Mouse (Mus musculus): Measurements from ENCODE around the gene Sept1. TPM values are rescaled to one million over a fixed set of nuclear protein-coding genes. Genes with fewer than 3 reads are reported as not detected.

Sept1 gene
- total RNA-seq (2021) = 10 to 100 TPM in 1 of 2 experiments, 1 to 10 TPM in 1; 7.5 to 18.8 TPM
- long read RNA-seq, experiment 1, transcript Sept1-202 (11 exons, 1,486 nt) = major isoform, 20 of 31 reads
- long read RNA-seq, experiment 1, partial matches to known transcripts = 4 of 31 reads
- long read RNA-seq, experiment 1, other reads (novel, unspliced or antisense) = 6 of 31 reads
- long read RNA-seq, experiment 2, partial matches to known transcripts = 0 of 2 reads
- long read RNA-seq, experiment 2, other reads (novel, unspliced or antisense) = 0 of 2 reads

GRCm38 (mm10) chr7:127232622-127233367 lies at the start of gene Sept1, which contains the start of gene Zfp553:
TSS of gene Sept1 (minus strand) at chr7:127233130.
TSS of gene Zfp553 (plus strand) at chr7:127233061.
- peak; percentile 86 to 88 for DNase-seq
- intact Hi-C loops (cut with DNase I) = no loop called here

- DNase-seq = no peak
- intact Hi-C loops (cut with DNase I) = no loop called here
These were observed 49.3 kb upstream of the Sept1 start for GRCm38 (mm10) chr7:127282190-127282589.

GRCm38 (mm10) chr7:127281114-127281513 lies 48.2 kb upstream of the Sept1 start:
- no peak for DNase-seq
- intact Hi-C loops (cut with DNase I) = no loop called here

GRCm38 (mm10) chr7:127280092-127280491 lies 47.2 kb upstream of the Sept1 start:
- intact Hi-C loops (cut with DNase I) = no loop called here
- DNase-seq = peak; percentile 9 to 36

GRCm38 (mm10) chr7:127278311-127278710 lies 45.4 kb upstream of the Sept1 start:
- intact Hi-C loops (cut with DNase I) = no loop called here
- peak; percentile 28 to 54 for DNase-seq

GRCm38 (mm10) chr7:127276519-127276961 lies 43.6 kb upstream of the Sept1 start:
- no peak for DNase-seq
- intact Hi-C loops (cut with DNase I) = no loop called here

GRCm38 (mm10) chr7:127273925-127274789 lies 41.2 kb upstream of the Sept1 start, which contains the start of gene Sephs2:
TSS of gene Sephs2 (minus strand) at chr7:127274055.
- peak; percentile 93 to 96 for DNase-seq
- intact Hi-C loops (cut with DNase I) = loop anchor here (2.0 kb wide), 1 partner anchor 13 kb away; the partner anchor contains the start of gene Dctpp1

- DNase-seq = peak in 1 of 2 experiments; percentile 61
- intact Hi-C loops (cut with DNase I) = no loop called here
These were observed 40.4 kb upstream of the Sept1 start for GRCm38 (mm10) chr7:127273118-127273923.

- intact Hi-C loops (cut with DNase I) = no loop called here
These were observed 39.6 kb upstream of the Sept1 start for GRCm38 (mm10) chr7:127272566-127272965.

GRCm38 (mm10) chr7:127271093-127271492 lies 38.2 kb upstream of the Sept1 start:
- intact Hi-C loops (cut with DNase I) = no loop called here

More at GRCm38 (mm10) chr7:127272566-127272965, 39.6 kb upstream of the Sept1 start:
- DNase-seq = no peak

GRCm38 (mm10) chr7:127270666-127271065 lies 37.7 kb upstream of the Sept1 start:
- DNase-seq = no peak
- intact Hi-C loops (cut with DNase I) = no loop called here

More at GRCm38 (mm10) chr7:127271093-127271492, 38.2 kb upstream of the Sept1 start:
- no peak for DNase-seq

GRCm38 (mm10) chr7:127270256-127270655 lies 37.3 kb upstream of the Sept1 start:
- no peak for DNase-seq
- intact Hi-C loops (cut with DNase I) = no loop called here

- DNase-seq = no peak
- intact Hi-C loops (cut with DNase I) = loop anchor here (5.0 kb wide), 1 partner anchor 84 kb away; the partner anchor contains the start of gene Zfp768
These were observed 30.6 kb upstream of the Sept1 start for GRCm38 (mm10) chr7:127263526-127263925.

- intact Hi-C loops (cut with DNase I) = loop anchor here (5.0 kb wide), 1 partner anchor 85 kb away; the partner anchor contains the start of gene Zfp768
- DNase-seq = no peak
These were observed 29.5 kb upstream of the Sept1 start for GRCm38 (mm10) chr7:127262218-127262961.

GRCm38 (mm10) chr7:127260309-127261111 lies 27.6 kb upstream of the Sept1 start, which contains the start of gene Dctpp1:
TSS of gene Dctpp1 (minus strand) at chr7:127260709.
- DNase-seq = peak; percentile 94 to 95
- intact Hi-C loops (cut with DNase I) = loop anchor here (2.0 to 5.0 kb wide), 2 partner anchors 14 to 87 kb away; partner anchors contain the start of genes Sephs2 and Zfp768

- intact Hi-C loops (cut with DNase I) = loop anchor here (2.0 kb wide), 1 partner anchor 47 kb away; no protein-coding TSS in a partner anchor
- DNase-seq = no peak
These were observed 26.4 kb upstream of the Sept1 start for GRCm38 (mm10) chr7:127259186-127259905.

- intact Hi-C loops (cut with DNase I) = no loop called here
- no peak for DNase-seq
These were observed 23.6 kb upstream of the Sept1 start for GRCm38 (mm10) chr7:127256518-127256917.
